Mouse (Mus musculus) embryonic facial prominence, embryonic 10.5 days (tissue): Measurements from ENCODE around the gene Plk5. TPM values are rescaled to one million over a fixed set of nuclear protein-coding genes. Genes with fewer than 3 reads are reported as not detected.

Experiments used
- DNase-seq: peaks from one replicate; pipeline ENCODE4 v3.0.0-alpha.2; 2017; ENCODE audit warnings: low spot score
- H3K27ac ChIP-seq: fragments of 300-500 bp; sonication (generic); replicated peaks from 2 replicates; pipeline ENCODE4 v1.5.1; 2016; ENCODE audit warnings: mild to moderate bottlenecking
- H3K27me3 ChIP-seq: fragments of 300-500 bp; sonication (generic); replicated peaks from 2 replicates; pipeline ENCODE4 v1.6.1; 2016; ENCODE audit warnings: low read depth, mild to moderate bottlenecking; ENCODE audit not compliant: poor library complexity, severe bottlenecking
- H3K36me3 ChIP-seq: fragments of 300-500 bp; sonication (generic); replicated peaks from 2 replicates; pipeline ENCODE4 v1.6.1; 2016; ENCODE audit warnings: mild to moderate bottlenecking, moderate library complexity
- H3K4me1 ChIP-seq: fragments of 300-500 bp; sonication (generic); 2 replicates; pipeline ENCODE4 v1.6.1; 2016
- H3K4me3 ChIP-seq: fragments of 300-500 bp; sonication (generic); 2 replicates; pipeline ENCODE4 v1.5.1; 2016; ENCODE audit warnings: mild to moderate bottlenecking, moderate library complexity
- H3K9me3 ChIP-seq: fragments of 300-500 bp; sonication (generic); 2 replicates; pipeline ENCODE4 v1.6.1; 2016; ENCODE audit warnings: mild to moderate bottlenecking
- WGBS: fragments of 180-500 bp; shearing (Covaris S2); methylation state at CpG from one replicate; pipeline ENCODE4 v1.1.7; 2016; 5-methylcytosine and 5-hydroxymethylcytosine counted together
- polyA plus RNA-seq: library from polyadenylated mRNA; unstranded; fragments of >200 nt; fragmentation: Nextera tagmentation; extraction: Ambion mirVana; gene quantifications from 2 replicates; pipeline ENCODE4 v1.2.1, GENCODE M21; 2016

Gene Plk5
- polyA plus RNA-seq, 1 experiment from 2014 or later = 0.37 TPM

DNA sequence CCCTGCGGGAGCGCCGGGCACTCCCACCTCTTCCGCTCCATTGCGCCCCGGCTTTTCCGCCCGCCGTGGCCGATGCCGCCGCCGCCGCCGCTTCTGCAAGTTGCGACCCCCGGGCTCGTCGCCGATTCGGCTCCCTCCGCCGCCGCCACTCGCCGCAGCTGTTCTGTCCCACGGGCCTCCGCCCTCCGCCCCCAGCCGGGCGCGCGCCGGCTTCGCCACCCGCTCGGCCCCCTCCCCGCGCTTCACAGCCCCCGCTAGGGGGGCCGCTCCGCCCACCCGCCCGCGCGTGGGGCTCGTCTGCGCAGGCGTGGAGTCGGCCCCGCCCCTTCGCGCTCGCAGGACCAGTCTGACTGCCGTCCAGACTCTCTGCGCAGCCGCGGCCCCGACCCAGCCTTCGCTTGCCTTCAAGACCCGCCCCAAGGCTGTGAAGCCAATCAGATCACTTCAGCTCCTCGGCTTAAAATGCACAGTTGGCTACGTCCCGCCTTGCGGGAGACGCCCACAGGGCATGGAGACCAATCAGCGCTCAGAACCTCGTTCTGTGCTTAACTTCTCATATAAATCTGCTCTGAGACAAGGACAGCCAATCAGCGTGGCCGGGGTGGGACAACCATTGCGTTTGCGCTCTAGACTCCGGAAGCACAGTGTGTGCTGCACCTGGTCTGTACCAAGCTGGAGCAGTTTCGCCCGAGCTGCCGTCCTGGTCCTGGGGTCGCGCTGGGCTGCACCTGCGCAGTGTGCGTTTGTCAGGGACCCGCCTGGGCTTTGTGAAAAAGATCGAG, 43.1 kb downstream of the Plk5 start, which contains the start of gene Mbd3:
Mbd3 (minus strand) TSS at position 360 of the 782 bp plus-strand sequence.
- H3K27me3 ChIP-seq = no peaks in the 10 kb centered on the region
- DNase-seq = peak; percentile 100
- peaks cover 41% of the 10 kb centered on the region for H3K4me1 ChIP-seq
- no peaks in the 10 kb centered on the region; the same call in 1 of the 2 replicates for H3K9me3 ChIP-seq
- H3K36me3 ChIP-seq = peaks cover 74% of the 10 kb centered on the region
- WGBS = under 1% methylated on average over 82 of the region's 82 CpGs
- H3K4me3 ChIP-seq = peak within 1 kb of the TSS; percentile 89
- H3K27ac ChIP-seq = peak within 1 kb of the TSS; percentile 100

DNA sequence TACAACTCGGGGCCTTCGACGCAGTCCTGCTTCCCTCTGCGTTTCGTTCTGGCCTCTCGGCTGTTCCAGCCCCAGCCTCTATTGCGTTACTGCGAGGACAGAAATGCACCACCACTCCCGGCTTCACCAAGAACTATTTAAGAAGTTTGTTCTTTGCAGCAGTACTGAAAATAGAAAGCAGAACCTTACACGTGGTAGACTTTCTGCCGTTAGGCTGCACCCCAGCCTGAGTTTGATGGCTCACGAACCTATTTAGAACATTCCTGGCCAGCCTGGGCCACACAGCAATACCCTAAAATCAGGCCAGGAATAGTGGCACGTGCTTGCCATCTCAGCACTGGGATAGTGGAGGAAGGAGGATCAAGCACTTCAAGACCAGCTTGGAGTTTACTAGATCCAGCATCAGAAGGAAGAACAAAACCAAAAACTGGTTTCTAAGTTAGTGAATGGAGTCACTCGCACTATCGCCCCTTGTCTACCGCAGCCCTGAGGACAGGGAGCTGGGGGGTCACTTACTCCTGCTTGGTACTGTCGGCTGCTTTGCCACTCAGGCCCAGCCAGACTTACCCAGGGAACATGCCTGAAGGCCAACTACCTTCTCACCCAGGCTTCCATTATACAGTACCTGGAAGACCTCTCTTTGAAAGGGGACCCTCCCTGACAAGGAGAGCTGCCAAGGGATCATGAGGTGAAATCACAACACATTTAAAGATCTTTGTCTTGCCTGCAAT, 43.9 kb downstream of the Plk5 start:
- WGBS = 15% methylated on average over 17 of the region's 17 CpGs
- no peak for DNase-seq
- peaks cover 74% of the 10 kb centered on the region for H3K36me3 ChIP-seq
- peaks cover 41% of the 10 kb centered on the region for H3K4me1 ChIP-seq
- peak overlapping the region; percentile 100 for H3K27ac ChIP-seq
- peak overlapping the region; percentile 89 for H3K4me3 ChIP-seq
- no peaks in the 10 kb centered on the region; the same call in 1 of the 2 replicates for H3K9me3 ChIP-seq
- H3K27me3 ChIP-seq = no peaks in the 10 kb centered on the region

DNA sequence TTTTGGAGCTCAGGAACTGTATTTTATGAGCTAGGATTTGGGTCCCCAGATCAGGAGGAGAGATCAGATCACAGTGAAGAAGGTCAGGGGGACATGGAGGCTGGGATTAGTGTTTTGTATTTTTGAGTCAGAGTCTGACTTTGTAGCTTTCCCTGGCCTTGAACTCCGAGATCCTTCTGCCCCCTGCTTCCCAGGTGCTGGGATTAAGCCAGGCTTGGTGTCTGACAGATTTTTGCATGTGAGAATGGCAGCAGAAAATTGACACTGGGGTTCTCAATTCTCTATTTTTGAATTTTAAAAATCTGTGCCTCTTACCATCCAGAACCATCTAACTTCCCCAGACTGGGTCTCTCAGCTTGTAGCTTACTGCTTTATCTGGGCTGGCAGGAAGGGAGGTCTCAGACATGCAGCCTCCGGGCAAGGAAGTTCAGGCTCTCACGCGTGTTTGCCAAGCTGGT, 44.5 kb downstream of the Plk5 start:
- Histone ChIP-seq H3K4me3 (peak overlapping the region; percentile 89), H3K9me3 (no peaks in the 10 kb centered on the region; the same call in 1 of the 2 replicates), H3K27me3 (no peaks in the 10 kb centered on the region), H3K36me3 (peaks cover 70% of the 10 kb centered on the region), H3K27ac (peak overlapping the region; percentile 100), H3K4me1 (peaks cover 47% of the 10 kb centered on the region)
- no peak for DNase-seq
- WGBS = 83% methylated on average over 4 of the region's 4 CpGs

DNA sequence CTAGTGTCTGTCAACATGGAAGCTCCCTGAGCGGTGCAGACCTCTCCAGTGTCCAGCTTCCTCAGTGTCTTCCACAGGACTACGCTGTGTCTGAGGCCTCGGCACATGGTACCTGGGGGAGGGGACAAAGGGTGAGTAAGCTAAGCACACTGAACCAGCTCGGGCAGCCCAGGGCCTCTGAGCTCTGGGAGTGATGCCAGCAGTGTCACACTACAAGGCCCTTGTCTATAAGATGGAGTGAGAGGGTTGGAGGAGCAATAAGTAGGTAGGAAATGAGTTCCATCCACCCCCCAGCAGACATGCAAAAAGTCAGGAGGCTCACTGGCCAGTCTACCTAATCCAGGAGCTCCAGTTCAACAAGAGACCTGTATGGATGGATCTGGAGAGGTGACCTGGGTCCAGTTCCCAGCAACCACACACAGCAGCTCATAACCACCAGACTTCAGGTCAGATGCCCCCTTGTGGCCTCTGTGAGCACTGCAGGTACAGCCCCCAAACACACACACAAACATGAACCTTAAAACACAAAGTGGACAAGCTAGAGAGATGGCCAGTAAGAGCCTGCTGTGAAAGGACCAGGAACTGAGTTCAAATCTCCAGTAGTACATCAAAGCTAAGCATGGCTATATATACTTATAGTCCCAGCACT, 46.9 kb downstream of the Plk5 start:
- H3K9me3 ChIP-seq = no peaks in the 10 kb centered on the region; the same call in 1 of the 2 replicates
- H3K36me3 ChIP-seq = peaks cover 47% of the 10 kb centered on the region
- no peak overlapping the region for H3K4me3 ChIP-seq
- H3K27ac ChIP-seq = no peak overlapping the region
- DNase-seq = peak; percentile 54
- peaks cover 50% of the 10 kb centered on the region for H3K4me1 ChIP-seq
- 95% methylated on average over 4 of the region's 4 CpGs for WGBS
- no peaks in the 10 kb centered on the region for H3K27me3 ChIP-seq

DNA sequence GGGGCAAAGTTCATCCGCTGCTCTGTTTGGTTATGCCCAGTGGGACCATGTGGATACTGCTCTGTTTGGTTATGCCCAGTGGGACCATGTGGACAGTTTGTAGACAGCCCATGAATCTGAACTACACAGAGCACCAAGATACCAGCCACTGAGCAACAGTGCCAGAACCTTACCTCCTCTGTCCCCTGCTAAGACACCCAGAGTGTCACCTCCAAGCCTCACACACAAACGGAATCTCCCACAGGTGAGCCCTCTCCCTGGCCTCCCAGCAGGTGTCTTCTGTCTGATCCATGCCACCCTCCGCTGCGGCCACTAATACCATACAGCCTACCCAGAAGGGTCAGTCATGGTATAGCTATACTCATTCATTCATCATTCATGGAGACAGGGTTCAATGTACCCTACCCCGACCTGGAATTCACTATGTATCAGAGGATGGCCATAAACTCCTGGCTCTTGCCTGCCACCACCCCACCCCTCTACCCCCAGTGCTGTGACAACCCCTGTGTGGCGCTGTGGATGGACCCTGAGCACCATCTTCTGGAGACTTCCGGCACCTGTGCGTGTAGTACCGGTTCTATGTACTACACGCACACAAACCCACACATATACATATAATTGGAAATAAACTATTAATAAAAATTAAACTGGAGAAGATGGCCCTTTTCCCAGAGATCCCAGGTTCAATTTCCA, 49.4 kb downstream of the Plk5 start:
- H3K36me3 ChIP-seq = peaks cover 70% of the 10 kb centered on the region
- no peak for DNase-seq
- peaks cover 36% of the 10 kb centered on the region for H3K4me1 ChIP-seq
- H3K27me3 ChIP-seq = no peaks in the 10 kb centered on the region
- no peaks in the 10 kb centered on the region; the same call in 1 of the 2 replicates for H3K9me3 ChIP-seq
- peak overlapping the region; percentile 80 for H3K4me3 ChIP-seq
- H3K27ac ChIP-seq = peak overlapping the region; percentile 77
- 57% methylated on average over 10 of the region's 10 CpGs for WGBS

DNA sequence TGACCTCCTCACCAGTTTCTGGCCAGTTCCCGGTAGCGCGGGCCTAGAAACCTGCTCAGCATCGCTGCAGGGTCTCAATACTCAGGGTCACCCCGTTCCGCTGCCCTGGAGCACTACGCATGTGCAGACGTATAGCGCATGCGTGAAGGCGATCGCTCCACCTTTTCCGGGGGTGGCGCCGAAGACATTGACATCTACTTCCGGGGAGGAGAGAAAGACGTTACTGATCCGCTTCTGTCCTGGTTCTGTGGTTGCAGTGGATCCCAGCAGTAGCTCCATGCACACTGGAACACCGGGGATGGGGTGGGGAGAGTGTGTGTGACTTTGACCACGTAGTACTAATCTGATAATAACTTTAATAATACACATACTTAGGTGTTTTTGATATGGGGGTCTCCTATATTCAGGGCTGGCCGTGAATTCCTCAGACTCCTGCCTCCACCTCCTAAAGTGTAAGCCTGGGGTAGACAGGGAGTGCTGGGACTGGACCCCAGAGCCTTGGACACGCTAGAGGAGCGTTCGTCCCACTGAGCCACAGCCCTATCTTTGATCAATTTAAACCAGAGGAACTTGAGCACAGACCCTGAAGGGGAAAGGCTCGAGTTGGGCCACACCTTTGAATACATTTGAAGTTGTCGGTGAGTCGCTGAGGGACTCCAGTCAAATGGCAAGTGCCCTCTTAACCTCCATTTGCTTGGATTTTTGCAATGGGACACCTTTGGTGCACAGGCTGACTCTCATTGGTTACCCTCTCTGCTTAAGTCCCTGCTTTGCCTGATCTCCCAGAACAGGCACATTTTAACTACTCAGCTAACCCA, 50.6 kb downstream of the Plk5 start, which contains the start of gene Uqcr11:
Uqcr11 (minus strand) TSS at position 147 of the 818 bp plus-strand sequence.
- 2% methylated on average over 27 of the region's 27 CpGs for WGBS
- H3K27me3 ChIP-seq = no peaks in the 10 kb centered on the region
- H3K36me3 ChIP-seq = peaks cover 70% of the 10 kb centered on the region
- peak within 1 kb of the TSS; percentile 77 for H3K27ac ChIP-seq
- peak; percentile 92 for DNase-seq
- no peaks in the 10 kb centered on the region; the same call in 1 of the 2 replicates for H3K9me3 ChIP-seq
- H3K4me3 ChIP-seq = peak within 1 kb of the TSS; percentile 80
- peaks cover 30% of the 10 kb centered on the region for H3K4me1 ChIP-seq

DNA sequence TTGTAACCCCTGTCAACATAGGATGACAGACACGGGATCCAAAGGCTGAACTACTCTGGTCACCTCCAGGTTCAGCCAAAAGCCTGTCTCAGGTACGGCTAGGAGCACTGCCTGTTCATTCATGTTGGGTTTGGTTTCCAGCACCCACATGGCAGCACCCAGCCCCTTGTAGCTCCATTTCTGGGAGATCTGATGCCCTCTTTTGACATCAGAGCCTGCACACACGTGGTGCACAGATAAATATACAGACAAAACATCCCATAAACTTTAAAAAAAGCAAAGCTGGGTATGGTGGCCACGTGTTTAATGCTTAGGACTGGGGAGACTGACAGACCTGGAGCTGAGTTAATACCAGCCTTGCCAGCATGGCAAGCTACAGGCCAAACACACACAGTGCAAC, 51.7 kb downstream of the Plk5 start:
- no peak overlapping the region for H3K27ac ChIP-seq
- H3K4me1 ChIP-seq = peaks cover 30% of the 10 kb centered on the region
- H3K27me3 ChIP-seq = no peaks in the 10 kb centered on the region
- H3K4me3 ChIP-seq = peak overlapping the region; percentile 80
- no peak for DNase-seq
- peaks cover 70% of the 10 kb centered on the region for H3K36me3 ChIP-seq
- WGBS = 59% methylated on average over 4 of the region's 4 CpGs
- H3K9me3 ChIP-seq = no peaks in the 10 kb centered on the region; the same call in 1 of the 2 replicates

DNA sequence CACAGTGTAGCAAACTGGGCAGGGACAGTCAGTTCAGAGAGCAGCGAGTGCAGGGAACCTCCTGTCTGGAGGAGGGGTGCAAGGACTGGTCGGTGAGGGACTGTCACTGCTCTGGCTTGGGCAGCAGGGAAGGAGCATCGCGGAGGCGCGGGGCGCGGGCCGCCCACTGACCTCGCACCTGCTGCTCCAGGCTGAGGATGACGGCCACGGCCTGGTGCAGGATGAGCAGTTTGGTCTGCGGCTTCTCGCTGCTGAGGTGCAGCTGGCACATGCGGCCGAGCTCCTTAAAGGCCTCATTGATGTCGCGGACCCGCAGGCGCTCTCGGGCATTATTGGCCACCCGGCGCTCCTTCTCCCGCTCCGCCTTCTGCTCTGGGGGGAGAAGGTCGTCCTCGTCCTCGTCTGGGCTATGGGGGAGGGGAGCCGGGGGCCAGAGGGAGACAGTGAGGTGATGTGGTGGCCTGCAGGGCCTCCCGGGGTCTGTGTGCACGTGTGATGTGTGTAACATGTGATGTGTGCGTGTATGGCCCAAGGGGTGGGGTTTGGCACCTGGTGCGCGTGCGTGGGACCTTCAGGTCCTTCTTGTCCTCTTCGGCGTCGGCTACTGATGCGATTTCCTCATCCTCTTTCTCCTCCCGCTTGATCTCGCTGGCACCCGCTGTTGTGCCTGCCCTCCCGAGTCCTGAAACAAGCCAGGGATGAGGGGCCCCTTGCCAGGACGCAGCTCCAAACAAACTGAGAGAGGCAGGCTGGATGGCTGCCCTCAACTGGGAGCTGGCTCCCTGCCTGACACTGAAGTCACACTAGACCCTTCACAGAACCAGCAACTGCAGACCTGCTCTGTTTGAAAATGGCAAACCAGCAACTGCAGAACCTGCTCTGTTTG, 56.6 kb downstream of the Plk5 start:
- Histone ChIP-seq H3K4me3 (peak overlapping the region; percentile 16; the same call in 1 of the 2 replicates), H3K36me3 (peaks cover 96% of the 10 kb centered on the region), H3K27me3 (no peaks in the 10 kb centered on the region), H3K9me3 (no peaks in the 10 kb centered on the region), H3K27ac (no peak overlapping the region), H3K4me1 (peaks cover 5% of the 10 kb centered on the region)
- WGBS = 91% methylated on average over 44 of the region's 44 CpGs
- no peak for DNase-seq
